Mouse (Mus musculus) heart, postnatal 4 days (tissue): ENCODE measurements around the gene Ufc1. TPM values are rescaled to one million over a fixed set of nuclear protein-coding genes. Genes with fewer than 3 reads are reported as not detected.

Experiments used
- DNase-seq: peaks from one replicate; pipeline ENCODE4 v3.0.0; 2021
- total RNA-seq, 2 experiments: library from RNA; stranded (reverse); gene quantifications; 2 replicates each; pipeline ENCODE4 v1.2.3; 2021

Ufc1 gene
- total RNA-seq, 2 experiments from 2014 or later, result 102 to 108 TPM

DNA sequence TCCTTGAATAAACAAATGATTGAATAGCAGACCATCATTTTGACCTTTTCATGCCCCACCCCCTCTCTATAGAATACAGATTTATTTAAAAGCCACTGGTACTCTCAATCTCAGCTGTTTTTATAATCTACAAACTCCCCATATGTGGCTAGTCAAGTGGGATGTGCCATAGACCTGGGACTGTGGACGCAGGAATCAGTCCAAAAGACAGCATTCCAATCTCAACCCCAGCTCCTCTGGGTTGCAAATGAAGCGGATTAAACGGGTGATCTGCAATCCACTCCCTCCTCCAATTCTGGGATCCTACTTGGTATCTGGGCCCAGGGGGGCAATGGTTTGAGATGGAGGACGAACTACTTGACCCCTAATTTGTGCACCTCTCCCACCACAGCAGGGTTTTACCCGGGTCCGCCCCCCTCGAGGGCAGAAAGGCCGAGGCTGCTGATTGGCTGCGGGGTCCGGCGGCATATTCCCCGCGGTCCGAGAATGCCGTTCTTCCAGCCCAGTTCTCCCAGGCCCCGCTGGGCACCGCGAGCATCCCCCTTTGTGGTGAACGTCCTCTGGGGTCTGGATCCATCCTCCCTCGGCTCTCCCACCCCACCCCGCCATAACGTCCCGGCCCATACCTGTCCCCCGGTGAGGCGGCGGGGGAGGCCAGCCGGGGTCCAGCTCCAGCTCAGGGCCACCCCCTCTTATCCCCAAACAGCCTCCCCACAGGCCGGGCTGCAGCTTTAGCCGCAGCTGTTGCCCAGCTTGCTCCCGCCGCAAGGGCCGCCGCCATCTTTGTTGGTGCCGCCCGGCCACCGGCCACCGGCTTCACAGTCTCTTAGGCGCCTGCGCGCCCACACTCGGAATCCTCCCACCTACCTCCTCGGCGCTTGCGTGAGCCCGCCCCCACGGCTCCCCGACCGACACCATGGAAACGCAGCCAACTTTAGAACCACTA lies 7.4 kb downstream of the Ufc1 start, which contains the start of gene Usp21:
Gene Usp21, minus strand, starts transcription at position 856 of the 946 bp plus-strand sequence.
- DNase-seq, result peak; percentile 96

DNA sequence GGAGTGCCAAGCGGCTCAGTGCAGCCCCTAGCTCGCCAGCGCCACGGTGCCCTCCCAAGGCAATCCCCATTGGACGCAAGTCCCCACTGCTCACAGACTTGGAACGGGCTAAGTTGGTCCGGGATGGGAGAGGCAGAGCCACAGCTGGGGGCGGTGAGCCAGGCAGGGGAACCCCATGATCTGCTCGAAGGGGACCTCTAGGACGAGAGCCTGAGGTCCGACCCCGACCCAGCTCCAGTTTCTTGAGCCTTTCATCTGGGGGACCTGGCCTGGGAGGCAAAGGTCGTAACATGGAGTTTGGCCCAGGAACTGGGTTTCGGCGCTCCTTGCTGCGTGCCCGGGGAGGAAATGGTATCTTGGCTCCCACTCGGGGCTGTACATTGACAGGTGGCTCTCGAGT lies 8.3 kb downstream of the Ufc1 start:
- DNase-seq, result no peak

DNA sequence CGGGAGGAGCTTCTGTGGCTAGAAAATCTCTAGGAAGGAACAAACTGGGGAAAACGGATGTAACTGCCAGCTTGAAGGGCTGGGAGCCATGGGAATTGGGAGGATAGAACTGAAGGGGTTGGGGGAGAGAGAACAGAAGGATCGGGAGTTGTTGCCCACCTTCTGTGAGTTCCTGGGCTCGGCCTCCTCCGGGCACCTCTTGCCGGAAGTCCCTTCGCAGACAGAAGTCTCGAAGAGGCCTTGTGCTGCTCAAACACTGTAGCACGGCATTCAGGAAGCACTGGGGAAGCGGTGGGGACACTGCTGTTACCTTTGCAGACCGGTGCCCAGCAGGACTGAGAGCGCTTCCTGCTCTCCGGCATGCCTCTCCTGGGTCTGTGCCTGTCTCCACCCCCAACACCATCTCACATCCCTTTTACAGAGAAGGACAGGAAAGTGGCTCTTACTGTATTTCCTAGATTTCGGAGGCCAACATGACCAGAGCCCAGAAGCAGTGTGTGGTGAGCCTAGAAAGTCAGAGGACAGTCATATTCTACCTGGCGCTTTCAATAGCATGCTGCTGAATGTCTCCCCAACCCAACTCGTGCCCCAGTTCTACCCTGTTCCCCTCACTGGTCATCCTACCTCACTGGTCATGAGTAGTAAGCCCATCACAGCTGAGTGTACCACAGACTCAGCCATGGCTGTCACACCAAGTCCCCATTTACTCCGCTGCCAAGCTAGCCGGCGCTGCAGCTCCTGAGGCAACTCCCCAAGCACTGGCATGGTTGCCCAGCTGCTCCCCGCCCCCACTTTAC lies 9.5 kb downstream of the Ufc1 start:
- DNase-seq, result no peak

DNA sequence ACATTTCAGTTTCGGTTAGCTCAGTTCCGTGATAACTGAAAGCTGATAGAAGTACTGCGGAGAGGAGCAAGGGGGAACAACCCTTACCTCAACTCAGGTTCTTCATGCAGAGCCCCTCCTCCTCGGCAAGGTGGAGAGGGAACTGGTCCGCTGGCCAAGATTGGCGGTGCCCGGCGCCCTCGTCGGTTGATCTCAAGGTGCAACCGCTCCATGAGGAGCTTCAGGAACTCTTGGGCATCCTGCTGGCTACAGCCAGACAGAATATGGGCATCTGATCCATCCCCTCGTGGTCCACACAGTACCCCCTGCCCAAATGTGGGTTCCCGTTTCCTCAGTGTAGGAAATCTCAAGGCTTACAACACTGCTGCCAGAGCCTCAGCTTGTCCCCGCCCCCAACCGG lies 10.3 kb downstream of the Ufc1 start:
- no peak for DNase-seq

DNA sequence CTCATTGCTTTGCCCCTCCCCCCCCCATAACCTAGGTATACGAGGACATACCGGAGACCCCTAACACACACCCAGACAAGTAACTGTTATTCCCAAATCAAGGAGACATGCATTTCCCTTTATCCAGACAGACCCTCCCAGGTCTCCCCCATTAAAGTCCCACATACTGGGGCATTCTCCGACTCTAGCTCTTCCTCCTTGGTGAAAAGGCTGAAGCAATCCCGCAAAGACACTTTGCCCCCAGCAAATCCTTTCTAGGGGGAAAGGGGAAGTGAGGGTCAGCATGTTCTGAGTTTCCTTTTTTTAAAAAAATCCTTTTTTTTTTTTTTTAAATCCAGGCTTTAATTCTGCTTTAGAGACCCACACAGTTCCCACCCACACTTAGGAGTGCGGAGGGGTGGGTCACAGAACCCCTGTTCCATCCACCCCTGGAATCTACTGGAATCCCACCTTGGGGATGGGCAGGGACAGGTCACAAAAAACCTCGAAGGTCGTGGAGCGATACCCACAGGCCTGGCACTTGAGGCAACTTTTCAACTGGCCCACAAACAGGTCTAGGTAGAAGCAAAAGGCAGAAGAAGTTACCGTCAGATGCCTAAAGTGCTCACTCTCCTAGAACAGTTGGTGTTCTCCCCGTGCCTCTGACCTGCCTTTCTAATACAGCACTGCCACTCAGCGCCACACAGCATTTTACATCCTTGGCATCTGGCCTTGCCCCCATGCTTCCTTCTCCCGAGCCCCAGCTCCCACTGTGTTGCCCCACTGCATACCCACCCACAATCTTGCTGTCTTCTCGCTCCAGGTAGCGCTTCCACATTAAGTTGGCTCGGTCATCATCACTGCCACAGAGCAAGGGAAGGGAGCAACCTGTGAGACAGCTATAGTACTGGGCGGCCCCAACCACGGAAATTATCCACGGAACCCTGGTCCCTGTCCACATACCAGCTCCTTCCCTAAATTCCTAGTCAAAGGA lies 11.3 kb downstream of the Ufc1 start:
- DNase-seq, result no peak

DNA sequence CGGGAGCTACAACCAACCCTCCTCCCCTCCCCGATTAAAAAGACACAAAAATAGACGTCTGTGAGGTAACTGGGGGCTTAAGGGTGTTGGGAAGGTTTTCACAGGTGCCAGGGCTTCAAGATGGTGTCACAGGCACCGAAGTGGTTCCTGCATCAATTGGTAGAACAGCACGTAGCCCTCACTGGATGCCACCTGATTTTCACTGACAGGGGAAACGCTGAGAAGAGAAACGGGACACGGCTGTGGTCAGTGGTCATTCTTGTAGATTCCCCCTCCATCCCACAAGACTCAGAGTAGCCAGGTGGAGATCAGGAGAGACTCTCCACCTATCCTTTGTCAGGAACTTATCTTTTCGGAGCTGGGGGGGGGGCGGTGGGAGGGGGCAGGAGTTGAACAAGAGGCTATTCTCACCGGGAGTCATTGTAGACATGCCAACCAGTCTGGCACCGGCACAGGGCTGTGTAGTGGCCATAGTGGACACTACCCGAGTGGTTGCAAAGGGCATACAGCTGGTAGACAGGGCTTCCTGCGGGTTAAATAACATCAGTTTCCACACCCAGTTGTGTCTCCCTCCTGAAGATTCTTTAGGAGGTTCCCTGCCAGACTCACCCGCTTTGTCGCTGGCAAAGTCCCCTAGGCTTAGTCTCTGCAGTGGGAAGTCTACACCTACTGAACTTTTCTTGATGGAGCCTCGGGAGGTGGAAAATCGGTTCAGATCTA lies 12.6 kb downstream of the Ufc1 start:
- DNase-seq, result no peak

DNA sequence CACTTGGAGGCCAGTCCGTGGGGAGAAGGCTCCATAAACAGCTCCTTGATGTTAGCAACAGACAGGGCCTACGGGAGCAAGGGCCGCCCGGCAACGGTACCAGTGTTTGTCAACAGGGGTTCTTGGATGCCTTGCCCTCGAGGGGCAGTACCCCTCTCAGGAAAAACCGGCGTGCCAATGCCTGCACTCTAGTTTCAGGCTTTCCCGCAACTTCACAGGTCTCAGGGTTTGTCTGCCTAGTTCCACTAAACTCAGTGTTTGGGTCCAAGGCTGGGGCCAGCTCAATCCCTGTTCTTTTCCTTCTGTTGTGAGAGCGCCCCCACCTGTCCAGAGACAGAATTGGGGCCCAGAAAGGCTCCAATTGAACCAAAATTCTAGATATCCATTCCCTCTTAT lies 13.3 kb downstream of the Ufc1 start:
- DNase-seq, result peak; percentile 89

DNA sequence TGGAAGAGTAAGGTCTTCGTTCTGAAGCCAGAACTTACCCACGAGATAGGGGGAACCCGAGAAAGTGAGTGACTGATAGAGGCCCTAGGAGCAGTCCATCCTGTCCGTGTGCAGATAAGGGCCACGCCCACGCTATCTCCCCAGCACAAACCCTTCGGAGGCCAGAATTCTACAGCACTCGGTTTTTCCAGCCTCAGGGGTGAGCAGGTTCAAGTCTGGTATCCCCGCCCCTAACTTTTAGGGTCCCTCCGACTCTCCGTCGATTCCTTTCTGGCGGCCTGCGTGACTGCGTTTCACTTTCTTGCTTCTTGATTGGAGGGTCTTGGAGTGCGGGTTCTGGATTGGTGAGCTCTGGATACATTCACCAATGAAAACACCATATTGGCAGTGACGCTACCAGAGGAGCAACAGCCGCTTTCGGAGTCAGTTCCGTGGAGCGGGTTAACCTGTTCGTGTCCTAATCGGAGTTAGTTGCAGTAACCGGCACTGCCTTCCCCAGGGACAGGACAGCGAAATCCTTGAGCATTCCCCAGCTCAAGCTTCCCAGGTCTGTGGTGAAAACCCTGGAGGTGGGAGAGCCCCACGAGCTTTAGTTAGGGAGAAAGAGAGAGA lies 13.8 kb downstream of the Ufc1 start, which contains the start of gene Ppox:
Gene Ppox, minus strand, starts transcription at position 271 of the 612 bp plus-strand sequence.
- peak; percentile 90 for DNase-seq

DNA sequence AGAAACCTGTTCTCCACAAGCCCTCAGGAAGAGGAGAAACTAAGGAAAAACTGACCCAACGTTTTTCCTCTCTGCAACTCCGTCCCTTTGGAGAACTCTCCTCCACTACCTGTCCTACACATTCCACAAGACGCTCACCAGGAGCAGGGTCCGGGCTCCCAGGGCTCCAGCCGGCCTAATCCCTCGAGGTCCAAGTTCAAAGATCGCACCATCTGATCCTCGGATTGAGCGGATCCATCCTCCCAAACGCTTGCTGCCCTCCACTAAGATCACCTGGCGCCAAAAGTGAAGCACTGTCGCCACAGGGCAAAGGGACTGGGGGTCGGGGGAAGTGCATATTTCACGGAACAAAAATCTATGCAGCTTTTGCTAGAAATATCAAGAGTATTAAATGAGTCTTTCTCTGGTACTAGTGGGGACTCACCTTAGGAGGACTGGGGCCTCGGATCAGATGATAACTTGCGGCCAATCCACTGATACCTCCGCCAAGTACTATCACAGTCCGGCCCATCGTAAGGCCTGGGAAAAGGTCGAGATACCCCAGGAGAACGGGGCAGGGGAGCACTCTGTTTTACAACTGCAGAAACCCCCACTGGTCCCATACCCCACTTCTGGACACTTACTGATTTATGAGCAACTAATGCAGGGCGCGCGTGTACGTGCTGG lies 14.4 kb downstream of the Ufc1 start:
- no peak for DNase-seq

DNA sequence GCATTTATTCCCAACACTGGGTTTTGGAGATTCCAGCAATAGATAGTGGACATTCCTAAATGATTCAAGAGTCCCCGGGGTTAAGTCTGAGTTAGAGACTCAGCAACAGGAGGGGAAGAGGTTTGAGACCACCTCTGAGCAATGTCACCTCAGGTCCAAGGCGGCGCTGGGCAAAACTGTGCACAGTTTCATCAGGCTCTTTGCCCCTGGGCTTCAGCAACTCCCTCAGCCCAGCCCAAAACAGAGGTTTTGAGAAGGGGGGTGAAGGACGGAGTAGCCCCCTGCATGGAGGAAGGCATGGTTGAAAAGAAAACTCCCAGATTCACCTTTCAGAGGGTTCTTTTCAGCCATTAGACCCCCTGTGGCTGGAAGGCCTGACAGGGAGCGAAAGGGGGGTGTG lies 15.1 kb downstream of the Ufc1 start:
- no peak for DNase-seq

DNA sequence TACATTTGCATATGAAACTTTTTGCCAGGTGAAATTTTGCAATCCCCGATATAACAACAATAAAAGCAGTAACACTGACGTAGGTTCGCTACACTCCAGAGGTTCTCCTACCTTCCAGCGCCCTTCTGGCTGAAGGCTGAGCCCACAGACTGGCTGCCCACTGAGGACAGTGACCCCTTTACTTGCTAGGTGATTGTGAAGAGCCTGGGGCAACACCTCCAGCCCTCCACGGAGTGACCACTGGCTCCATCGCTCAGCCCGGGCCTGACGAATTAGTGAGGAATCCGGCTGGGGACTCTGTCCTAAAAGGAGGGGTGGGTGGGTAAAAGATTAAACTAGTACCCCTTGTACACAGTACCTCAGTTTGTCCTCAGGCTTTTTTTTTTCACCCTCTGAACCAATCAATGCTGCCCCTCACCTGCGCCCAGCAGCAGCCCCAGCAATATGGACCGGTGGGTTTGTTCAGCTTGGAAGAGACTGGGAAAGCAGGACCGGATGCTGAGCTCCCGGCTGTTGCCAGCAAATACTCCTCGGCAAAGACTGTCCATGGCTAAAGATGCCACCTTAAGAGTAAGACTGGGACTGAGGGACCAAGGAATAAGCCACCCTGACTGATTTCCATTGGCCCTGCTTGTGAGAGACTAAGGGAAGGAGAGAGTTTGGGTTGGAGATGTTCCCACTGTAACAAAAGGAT lies 15.7 kb downstream of the Ufc1 start:
- no peak for DNase-seq

DNA sequence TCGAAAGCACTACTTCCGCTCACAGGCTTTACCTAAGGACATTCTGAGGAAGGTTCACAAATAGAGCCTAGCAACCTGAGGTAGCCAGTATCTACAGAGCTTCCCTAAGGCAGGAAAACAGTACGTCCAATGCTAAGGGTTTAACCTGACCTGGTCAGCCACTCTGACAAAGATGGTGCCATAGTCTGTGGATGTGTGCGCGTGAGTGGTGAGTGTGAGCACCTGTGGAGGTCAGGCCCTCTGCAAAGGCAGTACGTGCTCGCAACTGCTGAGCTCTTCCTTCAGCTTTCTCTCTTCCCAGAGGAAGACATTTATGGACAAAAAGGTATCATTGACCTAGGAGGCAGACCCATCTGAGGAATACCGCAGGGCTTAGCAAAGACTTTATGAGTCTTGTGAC lies 16.4 kb downstream of the Ufc1 start:
- DNase-seq, result no peak

DNA sequence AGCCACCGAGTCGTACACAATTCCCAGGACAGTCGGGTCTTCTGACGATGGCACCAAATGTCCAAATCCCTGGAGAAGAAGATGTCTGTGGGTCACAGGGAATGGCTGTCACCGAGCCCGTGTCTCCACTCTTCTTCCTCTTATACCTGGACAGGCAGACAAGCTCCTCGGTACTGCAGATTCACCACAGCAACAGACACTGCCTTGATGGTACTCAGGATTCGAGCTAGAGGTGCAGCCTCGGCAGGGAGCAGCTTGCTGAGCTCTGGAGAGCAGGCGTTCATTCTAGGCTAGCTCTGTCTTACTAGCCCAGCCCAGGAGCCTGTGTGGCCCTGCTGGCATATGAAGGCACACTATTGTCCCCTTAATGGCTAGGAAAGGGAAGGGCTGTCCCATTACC lies 17.1 kb downstream of the Ufc1 start:
- DNase-seq, result no peak

DNA sequence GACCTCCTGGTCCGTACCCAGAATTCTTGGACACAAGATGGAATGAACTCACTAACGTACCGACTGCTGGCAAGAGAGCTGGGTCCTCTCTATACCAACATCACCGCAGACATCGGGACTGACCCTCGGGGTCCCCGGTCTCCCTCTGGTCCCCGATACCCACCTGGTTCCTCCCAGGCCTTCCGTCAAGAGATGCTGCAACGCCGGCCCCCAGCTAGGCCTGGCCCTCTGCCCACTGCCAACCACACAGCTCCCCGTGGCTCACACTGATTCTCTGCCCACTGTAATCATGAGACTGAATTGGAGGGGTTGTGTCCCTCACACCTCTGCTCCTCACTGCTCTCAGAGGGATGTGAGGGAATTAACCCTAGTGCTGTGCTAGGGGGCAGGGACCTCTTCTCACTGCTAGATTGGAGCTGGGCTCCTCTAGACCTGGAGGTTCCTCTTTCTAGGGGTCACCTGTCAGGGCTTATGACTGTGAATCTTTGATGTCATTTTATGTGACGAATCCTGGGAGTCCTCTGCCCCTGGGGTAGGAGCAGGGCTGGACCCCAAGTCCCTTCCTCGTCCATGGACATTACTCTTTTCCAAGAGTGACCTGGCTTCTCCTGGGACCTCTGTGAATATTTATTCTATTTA lies 18.6 kb downstream of the Ufc1 start:
- no peak for DNase-seq

DNA sequence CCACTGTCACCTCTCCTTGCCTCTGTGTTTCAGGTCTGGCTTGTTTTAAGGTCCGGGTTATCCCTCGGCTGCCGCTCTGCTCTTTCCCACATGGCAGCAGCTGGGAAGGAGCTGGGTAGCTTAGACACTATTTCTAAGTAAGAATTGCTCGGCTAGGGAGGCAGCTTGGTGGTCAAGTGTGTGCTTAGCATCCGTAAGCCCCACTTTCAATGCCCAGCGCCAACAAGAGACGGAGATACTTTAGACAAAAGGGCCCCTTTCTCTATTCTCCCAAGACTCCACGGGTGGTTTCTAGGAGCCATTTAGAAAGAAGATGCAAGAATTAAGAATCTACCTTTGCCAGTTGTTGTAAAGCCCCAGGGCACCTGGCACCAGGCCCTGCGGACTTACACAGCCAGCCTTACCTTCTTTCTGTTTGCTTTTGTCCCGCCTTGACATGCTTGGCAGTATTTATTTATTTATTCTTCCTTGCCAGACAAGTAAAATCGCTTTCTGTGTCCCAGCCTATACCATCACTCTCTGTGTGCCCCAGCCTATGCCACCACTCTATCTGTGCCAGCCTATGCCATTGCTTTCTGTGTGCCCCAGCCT lies 19.6 kb downstream of the Ufc1 start:
- DNase-seq, result no peak

DNA sequence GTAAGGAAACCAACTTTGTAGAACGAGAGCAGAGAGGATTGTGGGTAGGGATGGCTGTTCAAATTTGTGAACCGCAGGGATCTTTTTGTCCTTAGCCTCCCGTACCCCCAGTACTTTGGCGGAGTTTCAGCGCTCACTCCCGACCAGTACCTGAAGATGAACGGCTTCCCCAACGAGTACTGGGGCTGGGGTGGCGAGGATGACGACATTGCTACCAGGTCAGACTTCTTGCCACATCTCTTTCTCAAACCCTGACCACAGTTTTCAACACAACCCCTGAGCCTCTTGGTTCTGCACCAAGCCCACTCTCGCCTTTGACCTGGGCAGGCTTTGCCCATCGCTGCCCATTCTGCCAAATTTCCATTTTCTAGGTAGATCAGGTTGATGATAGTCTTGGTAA lies 20.7 kb downstream of the Ufc1 start:
- no peak for DNase-seq

DNA sequence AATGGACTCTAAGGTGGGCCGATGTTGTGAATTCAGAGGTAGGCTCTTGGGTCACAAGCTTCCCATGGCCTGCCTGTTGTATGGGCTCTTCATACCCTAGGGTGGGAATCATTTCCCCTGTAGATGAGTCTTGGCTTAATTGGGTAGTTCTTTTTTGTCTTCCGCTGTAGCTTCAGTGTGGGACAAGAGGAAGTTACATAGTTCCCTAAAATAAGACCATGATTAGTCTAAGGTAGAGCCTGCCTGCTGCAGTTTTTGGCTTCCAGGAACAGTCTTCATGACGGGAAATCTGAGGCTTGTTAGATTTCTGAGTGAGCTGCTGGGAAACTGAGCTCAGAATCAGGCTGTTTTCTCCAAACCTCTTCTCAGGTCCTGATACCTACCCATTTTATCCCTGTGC lies 22.7 kb downstream of the Ufc1 start:
- DNase-seq, result no peak

DNA sequence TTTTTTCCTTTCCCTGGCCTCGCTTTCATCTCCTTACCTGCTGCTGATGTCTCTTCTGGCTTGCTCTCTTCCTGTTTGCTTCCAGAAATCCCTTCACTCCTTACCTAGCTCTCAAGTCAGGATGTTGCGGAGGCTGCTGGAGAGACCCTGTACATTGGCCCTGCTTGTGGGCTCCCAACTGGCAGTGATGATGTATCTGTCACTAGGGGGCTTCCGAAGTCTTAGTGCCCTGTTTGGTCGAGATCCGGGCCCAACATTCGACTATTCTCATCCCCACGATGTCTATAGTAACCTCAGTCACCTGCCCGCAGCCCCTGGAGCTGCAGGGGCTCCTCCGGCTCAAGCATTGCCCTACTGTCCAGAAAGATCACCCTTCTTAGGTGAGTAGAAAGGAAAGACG lies 23.2 kb downstream of the Ufc1 start:
- DNase-seq, result no peak

DNA sequence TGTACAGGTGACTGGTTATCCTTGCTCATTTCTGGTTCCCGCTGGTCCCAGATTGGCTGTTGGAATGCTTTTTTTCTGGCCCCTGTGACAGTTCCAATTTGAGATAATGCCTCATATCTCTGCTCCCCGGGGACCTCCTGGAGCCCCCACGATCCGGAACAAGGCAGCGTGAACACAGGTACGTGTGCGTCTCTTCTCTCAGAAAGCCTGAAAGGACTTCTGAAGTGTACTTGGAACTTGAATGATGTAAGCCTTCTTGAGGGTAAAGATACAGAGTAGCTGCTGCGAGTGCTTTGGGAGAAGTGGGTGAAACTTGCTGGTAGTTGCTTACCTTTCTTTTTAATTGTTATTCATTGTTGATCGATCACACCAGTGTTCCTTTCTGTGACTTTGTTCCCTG lies 23.6 kb downstream of the Ufc1 start:
- no peak for DNase-seq
